Comparison of ENCODE assay signal across 19 mouse cellular contexts in the genomic region with DNA sequence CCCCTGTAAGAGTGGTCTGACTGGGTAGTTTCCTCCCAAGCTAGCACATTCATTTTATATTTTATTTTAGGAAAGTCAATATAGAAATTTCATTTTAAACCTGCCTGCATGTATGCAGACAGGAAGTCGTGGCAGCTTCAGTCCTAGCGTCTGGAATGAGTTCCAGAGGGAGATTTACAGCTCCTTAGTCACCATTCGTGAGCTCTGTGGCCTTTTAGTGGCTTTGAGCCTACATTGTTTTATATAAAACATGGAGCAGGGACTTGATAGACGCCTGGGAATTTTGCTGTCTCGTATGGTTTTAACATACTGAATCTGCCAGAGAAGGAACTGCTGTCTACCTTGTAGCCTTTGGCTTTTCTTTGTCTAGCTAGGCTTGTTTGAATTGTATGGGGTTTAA.
"Had no signal": no experiment of that assay in that cellular context is flagged by ENCODE, and none has a peak within 500 bp of the region (broad histone marks: within the 10 kb centered on the region; RNA-seq: fewer than 3 reads in every experiment).

No protein-coding gene starts in this region.

- H3K36me3 ChIP-seq: liver, embryonic 12.5 days; liver, embryonic 15.5 days; lung, embryonic 15.5 days; neural tube, embryonic 13.5 days; stomach, embryonic 15.5 days had no signal

- H3K9ac ChIP-seq: liver, embryonic 12.5 days; liver, embryonic 15.5 days; lung, embryonic 15.5 days; neural tube, embryonic 13.5 days; stomach, embryonic 15.5 days had no signal

- H3K4me2 ChIP-seq: liver, embryonic 12.5 days; liver, embryonic 15.5 days; lung, embryonic 15.5 days; midbrain, embryonic 11.5 days; neural tube, embryonic 13.5 days; stomach, embryonic 15.5 days had no signal

- ATAC-seq: liver, embryonic 12.5 days had no signal

- H3K9me3 ChIP-seq: liver, embryonic 12.5 days; liver, embryonic 15.5 days; lung, embryonic 15.5 days; neural tube, embryonic 13.5 days; stomach, embryonic 15.5 days had no signal

- H3K4me3 ChIP-seq: liver, embryonic 12.5 days; liver, embryonic 15.5 days; lung, embryonic 15.5 days; neural tube, embryonic 13.5 days; stomach, embryonic 15.5 days had no signal

- H3K27me3 ChIP-seq: lung, embryonic 15.5 days; neural tube, embryonic 13.5 days; stomach, embryonic 15.5 days had no signal

- H3K27ac ChIP-seq: liver, embryonic 12.5 days; liver, embryonic 15.5 days; lung, embryonic 15.5 days; neural tube, embryonic 13.5 days; stomach, embryonic 15.5 days had no signal

- DNase-seq: kidney, adult 11 months; kidney, adult 8-10 months; kidney, postnatal 10 days; kidney, postnatal 4 days; liver; lung, adult 18-20 months; lung, postnatal 10 days; lung, postnatal 36 days; midbrain, embryonic 14.5 days; retina, postnatal 1 day; right cerebral cortex, postnatal 25 days; spleen, adult 18-20 months; thymus, postnatal 25 days had no signal
